Comparison of ENCODE assay signal across 7 mouse cellular contexts in the genomic region with DNA sequence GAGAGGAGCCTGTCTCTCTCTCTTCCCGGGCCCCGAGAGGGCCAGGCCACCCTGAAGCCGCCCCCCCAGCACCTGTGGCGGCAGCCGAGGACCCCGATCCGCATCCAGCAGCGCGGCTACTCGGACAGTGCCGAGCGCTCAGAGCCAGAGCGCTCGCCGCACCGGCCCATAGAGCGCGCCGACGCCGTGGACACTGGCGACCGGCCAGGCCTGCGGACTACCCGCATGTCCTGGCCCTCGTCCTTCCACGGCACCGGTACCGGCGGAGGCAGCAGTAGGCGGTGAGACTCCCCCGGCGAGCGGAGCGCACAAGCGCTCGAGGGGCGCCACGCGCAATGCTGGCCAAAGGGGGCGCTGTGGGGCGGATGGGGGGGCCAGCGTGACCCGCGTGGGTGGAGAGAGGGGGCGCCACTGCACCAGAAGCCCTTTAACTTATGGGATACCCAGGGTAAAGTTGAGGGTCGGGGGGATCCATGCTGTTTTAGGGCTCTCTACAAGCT. TPM values are rescaled to one million over a fixed set of nuclear protein-coding genes. Genes with fewer than 3 reads are reported as not detected.
DNase-seq lines count a peak whose midpoint lies in the region; ATAC-seq and TF ChIP-seq lines count a peak whose summit lies in the region.

No protein-coding gene starts in this region.

- intact Hi-C loops in heart, postnatal 14 days (cut with DNase I) = no loop called here
- intact Hi-C loops in left cerebral cortex, postnatal 25 days (cut with DNase I) = loop anchor here (2.0 to 5.0 kb wide), 2 partner anchors 29 to 71 kb away; a partner anchor contains a TSS

- H3K36me3 ChIP-seq in midbrain, embryonic 14.5 days (ENCODE audit: control insufficient read depth, insufficient read depth, low read length) = no peaks in the 10 kb centered on the region

- H3K4me1 ChIP-seq in cortical plate, adult 2 months (ENCODE audit: control insufficient read depth, insufficient read depth, low read length) = peaks cover under 1% of the 10 kb centered on the region; the same call in 1 of the 2 replicates
- no peaks in the 10 kb centered on the region; the same call in 1 of the 2 replicates for H3K4me1 ChIP-seq in midbrain, embryonic 14.5 days (ENCODE audit: control insufficient read depth, insufficient read depth, low read length)

- peak; percentile 24 for DNase-seq in urinary bladder, postnatal 14 days (ENCODE audit: low spot score)
- no peak for DNase-seq in urinary bladder, adult 18-20 months (ENCODE audit: low spot score in 2 of 2)
- peak; percentile 68 to 81 for DNase-seq in heart, postnatal 14 days
- DNase-seq in left cerebral cortex, postnatal 25 days (ENCODE audit: low spot score in 2 of 2) = peak; percentile 48 to 52
- DNase-seq in midbrain, embryonic 14.5 days = peak; percentile 55
- peak; percentile 81 for DNase-seq in testis, postnatal 10 days (ENCODE audit: low spot score)

- H3K4me2 ChIP-seq in midbrain, embryonic 14.5 days (ENCODE audit: low read length) = peak overlapping the region; percentile 63

- no peak for ATAC-seq in midbrain, embryonic 14.5 days (ENCODE audit: low FRiP score, low TSS enrichment)

- WGBS in midbrain, embryonic 14.5 days = 1% methylated on average over 47 of the region's 47 CpGs

- TF ChIP-seq CTCF in cortical plate, adult 2 months (IDR thresholded peaks at IDR 0.05; ENCODE audit: extremely low read depth, insufficient read depth, low read length) = 0 out of 2 replicates have a peak, but pooled peaks have one; percentile 10

- no peak for TF ChIP-seq POLR2A in cortical plate, adult 2 months (IDR thresholded peaks at IDR 0.05; ENCODE audit: extremely low read depth, insufficient read depth, low read length)

- H3K9ac ChIP-seq in midbrain, embryonic 14.5 days (replicated peaks; ENCODE audit: low read length) = peak overlapping the region; percentile 36; the same call in 1 of the 2 replicates

- no peaks in the 10 kb centered on the region for H3K9me3 ChIP-seq in midbrain, embryonic 14.5 days (ENCODE audit: control insufficient read depth, low read length)

- peak overlapping the region; percentile 93 for H3K27ac ChIP-seq in cortical plate, adult 2 months (ENCODE audit: insufficient read depth, low read length)
- H3K27ac ChIP-seq in midbrain, embryonic 14.5 days (replicated peaks; ENCODE audit: low read depth, low read length) = no peak overlapping the region

- peaks cover 55% of the 10 kb centered on the region for H3K27me3 ChIP-seq in midbrain, embryonic 14.5 days (ENCODE audit: control insufficient read depth, insufficient read depth, low read length)

- peak overlapping the region; percentile 28 for H3K4me3 ChIP-seq in cortical plate, adult 2 months (ENCODE audit: insufficient read depth, low read length)
- peak overlapping the region; percentile 39 for H3K4me3 ChIP-seq in midbrain, embryonic 14.5 days (replicated peaks; ENCODE audit: low read depth, low read length)

RNA-seq across cellular contexts. Expression of a gene that starts 0.5 kb away (rescaled TPM):
- polyA plus RNA-seq in cortical plate, adult 2 months (2012; rRNA removed) = 77.0 and 80.1 TPM in 2 replicates
- total RNA-seq in heart, postnatal 14 days (2021) = 10 to 100 TPM; 36.7 to 37.5 TPM
- total RNA-seq in left cerebral cortex, postnatal 25 days (2021) = 10 to 100 TPM; 88.9 to 94.4 TPM
- polyA plus RNA-seq in midbrain, embryonic 14.5 days (2014; fragmentation: Nextera tagmentation; extraction: Ambion mirVana) = 28.4 and 32.3 TPM in 2 replicates

RNA-seq across cellular contexts. Expression of a gene that starts 16.2 kb away (rescaled TPM):
- polyA plus RNA-seq in cortical plate, adult 2 months (2012; rRNA removed) = 158 and 168 TPM in 2 replicates
- total RNA-seq in heart, postnatal 14 days (2021) = 100 to 1,000 TPM; 151 to 157 TPM
- 100 to 1,000 TPM; 144 to 153 TPM for total RNA-seq in left cerebral cortex, postnatal 25 days (2021)
- polyA plus RNA-seq in midbrain, embryonic 14.5 days (2014; fragmentation: Nextera tagmentation; extraction: Ambion mirVana) = 213 and 223 TPM in 2 replicates

RNA-seq across cellular contexts. Expression of a gene that starts 35.0 kb away (rescaled TPM):
- 16.4 and 18.6 TPM in 2 replicates for polyA plus RNA-seq in cortical plate, adult 2 months (2012; rRNA removed)
- total RNA-seq in heart, postnatal 14 days (2021) = 1 to 10 TPM; 9.2 TPM
- total RNA-seq in left cerebral cortex, postnatal 25 days (2021) = 10 to 100 TPM; 11.6 to 12.7 TPM
- 7.4 and 8.5 TPM in 2 replicates for polyA plus RNA-seq in midbrain, embryonic 14.5 days (2014; fragmentation: Nextera tagmentation; extraction: Ambion mirVana)

Comparison
In these comparisons a context has a peak if more than half of its experiments do, and no peak if none do; other contexts are left out.
1. DNase-seq: peak in urinary bladder, postnatal 14 days (single experiment), heart, postnatal 14 days (2 of 2), left cerebral cortex, postnatal 25 days (2 of 2), midbrain, embryonic 14.5 days (single experiment) and testis, postnatal 10 days (single experiment); none in urinary bladder, adult 18-20 months (0 of 2).